Mouse (Mus musculus) spleen, adult 2 months (tissue): Measurements from ENCODE around the gene Sar1a.

Source experiments
- CTCF ChIP-seq: fragments of 200-500 bp; IDR thresholded peaks from 2 replicates; pipeline ENCODE4 v1.5.1; 2011; ENCODE audit warnings: mild to moderate bottlenecking, inconsistent platforms; ENCODE audit not compliant: insufficient read depth, insufficient read length, insufficient replicate concordance; ENCODE audit errors: extremely low read depth
- POLR2A ChIP-seq: fragments of 200-500 bp; IDR thresholded peaks from 2 replicates; pipeline ENCODE4 v1.6.1; 2011; ENCODE audit warnings: low read depth, low read length, inconsistent platforms

DNA sequence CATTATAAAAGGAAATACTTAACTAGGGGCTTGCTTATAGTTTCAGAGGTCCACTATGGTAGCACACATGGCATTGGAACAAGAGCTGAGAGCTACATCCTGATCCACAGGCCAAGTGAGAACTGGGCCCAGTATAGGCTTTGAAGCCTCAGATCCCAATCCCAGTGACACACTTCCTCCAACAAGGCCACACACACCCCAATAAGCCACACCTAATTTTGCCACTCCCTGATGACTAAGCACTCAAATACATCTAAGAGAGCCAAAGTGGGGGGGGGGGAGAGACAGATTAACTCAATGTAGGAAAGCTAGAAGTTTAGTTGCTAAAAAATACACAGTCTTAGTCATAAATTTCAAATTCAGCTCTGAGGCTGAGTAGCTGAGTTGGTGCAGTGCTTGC lies 10.2 kb upstream of the Sar1a start:
- TF ChIP-seq CTCF (no peak), POLR2A (no peak)
